Mouse (Mus musculus): ENCODE data around the gene Cyb5b. TPM values are rescaled to one million over a fixed set of nuclear protein-coding genes. Genes with fewer than 3 reads are reported as not detected.

The Cyb5b gene
- polyA plus RNA-seq, 1 experiment from 2014 or later = 93.2 TPM

DNA sequence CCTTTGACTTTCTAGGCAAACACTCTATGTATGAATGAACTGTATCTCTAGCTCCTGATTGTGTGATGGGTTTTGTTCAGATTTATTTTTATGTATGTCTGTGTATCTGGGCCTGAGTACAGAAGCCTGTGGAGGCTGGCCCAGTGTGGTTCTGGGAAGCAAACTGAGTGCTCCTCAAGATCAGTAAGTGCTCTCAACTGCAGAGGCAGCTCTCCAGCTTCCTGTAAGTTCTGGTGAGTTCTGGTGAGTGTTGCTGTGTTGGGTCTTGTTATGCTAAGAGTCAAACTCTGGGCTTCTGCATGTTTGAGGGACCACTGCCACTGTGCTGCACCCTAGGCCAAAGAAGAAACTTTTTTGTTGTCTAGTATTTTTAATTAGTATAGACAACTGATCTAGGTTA lies 8.4 kb downstream of the Cyb5b start:
- TF ChIP-seq CTCF (IDR thresholded peaks at IDR 0.05; ENCODE audit: low read depth) = no peak
- Histone ChIP-seq H3K27ac (ENCODE audit: low read depth, low read length) (no peak overlapping the region; the same call in 1 of the 2 replicates), H3K9me3 (ENCODE audit: control insufficient read depth) (no peaks in the 10 kb centered on the region), H3K4me3 (ENCODE audit: low read depth, low read length) (no peak overlapping the region), H3K9ac (ENCODE audit: low read depth, low read length) (no peak overlapping the region), H3K4me1 (replicated peaks; ENCODE audit: control insufficient read depth, insufficient read depth, low read length) (no peaks in the 10 kb centered on the region), H3K36me3 (ENCODE audit: control insufficient read depth, insufficient read depth) (peaks cover 42% of the 10 kb centered on the region), H3K27me3 (replicated peaks; ENCODE audit: control insufficient read depth, insufficient read depth, low read length) (no peaks in the 10 kb centered on the region), H3K4me2 (replicated peaks; ENCODE audit: low read depth) (no peak overlapping the region)
- ATAC-seq = no peak

GRCm38 (mm10) chr8:107164251-107164773 lies 13.9 kb downstream of the Cyb5b start:
- H3K27ac ChIP-seq (ENCODE audit: low read depth, low read length) = peak overlapping the region; percentile 22; the same call in 1 of the 2 replicates
- no peak overlapping the region for H3K9ac ChIP-seq (ENCODE audit: low read depth, low read length)
- no peak for TF ChIP-seq CTCF (IDR thresholded peaks at IDR 0.05; ENCODE audit: low read depth)
- H3K4me2 ChIP-seq (replicated peaks; ENCODE audit: low read depth) = no peak overlapping the region
- H3K4me1 ChIP-seq (replicated peaks; ENCODE audit: control insufficient read depth, insufficient read depth, low read length) = no peaks in the 10 kb centered on the region
- H3K36me3 ChIP-seq (ENCODE audit: control insufficient read depth, insufficient read depth) = peaks cover 26% of the 10 kb centered on the region
- no peaks in the 10 kb centered on the region for H3K27me3 ChIP-seq (replicated peaks; ENCODE audit: control insufficient read depth, insufficient read depth, low read length)
- 51% methylated on average over 7 of the region's 7 CpGs for WGBS
- H3K4me3 ChIP-seq (ENCODE audit: low read depth, low read length) = no peak overlapping the region
- no peaks in the 10 kb centered on the region for H3K9me3 ChIP-seq (ENCODE audit: control insufficient read depth)
- 0 out of 2 replicates have a peak, but pooled peaks have one; percentile 51 for ATAC-seq

DNA sequence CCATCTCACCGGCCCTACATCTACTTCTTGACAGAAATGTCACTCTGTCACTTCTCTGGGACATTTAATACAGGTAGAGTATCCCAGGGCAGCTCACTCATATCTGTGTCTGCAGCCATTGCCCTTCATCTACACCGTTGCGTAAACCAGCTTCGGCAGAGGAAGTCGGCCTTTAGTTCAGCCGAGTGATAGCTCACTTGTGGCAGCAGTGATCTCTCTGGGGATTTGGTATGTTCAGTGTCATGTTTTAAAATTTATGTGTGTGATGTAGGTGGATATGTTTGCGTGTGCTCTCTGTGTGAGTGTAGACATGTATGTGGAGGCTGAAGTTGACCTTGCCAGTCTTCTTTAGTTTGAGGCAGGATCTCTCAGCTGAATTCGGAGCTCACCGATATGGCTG lies 15.3 kb downstream of the Cyb5b start:
- H3K9me3 ChIP-seq (ENCODE audit: control insufficient read depth) = no peaks in the 10 kb centered on the region
- H3K27me3 ChIP-seq (replicated peaks; ENCODE audit: control insufficient read depth, insufficient read depth, low read length) = no peaks in the 10 kb centered on the region
- 74% methylated on average over 9 of the region's 9 CpGs for WGBS
- TF ChIP-seq CTCF (IDR thresholded peaks at IDR 0.05; ENCODE audit: low read depth) = no peak
- no peak overlapping the region for H3K9ac ChIP-seq (ENCODE audit: low read depth, low read length)
- H3K36me3 ChIP-seq (ENCODE audit: control insufficient read depth, insufficient read depth) = peaks cover 27% of the 10 kb centered on the region
- ATAC-seq = no peak
- no peaks in the 10 kb centered on the region for H3K4me1 ChIP-seq (replicated peaks; ENCODE audit: control insufficient read depth, insufficient read depth, low read length)
- H3K4me3 ChIP-seq (ENCODE audit: low read depth, low read length) = no peak overlapping the region
- H3K4me2 ChIP-seq (replicated peaks; ENCODE audit: low read depth) = no peak overlapping the region
- no peak overlapping the region for H3K27ac ChIP-seq (ENCODE audit: low read depth, low read length)

- 85% methylated on average over 5 of the region's 5 CpGs for WGBS
- no peak for ATAC-seq
- no peak overlapping the region for H3K4me2 ChIP-seq (replicated peaks; ENCODE audit: low read depth)
- H3K27me3 ChIP-seq (replicated peaks; ENCODE audit: control insufficient read depth, insufficient read depth, low read length) = no peaks in the 10 kb centered on the region
- H3K9me3 ChIP-seq (ENCODE audit: control insufficient read depth) = no peaks in the 10 kb centered on the region
- peaks cover 32% of the 10 kb centered on the region for H3K36me3 ChIP-seq (ENCODE audit: control insufficient read depth, insufficient read depth)
- H3K9ac ChIP-seq (ENCODE audit: low read depth, low read length) = no peak overlapping the region
- no peak overlapping the region for H3K27ac ChIP-seq (ENCODE audit: low read depth, low read length)
- H3K4me1 ChIP-seq (replicated peaks; ENCODE audit: control insufficient read depth, insufficient read depth, low read length) = no peaks in the 10 kb centered on the region
- no peak overlapping the region for H3K4me3 ChIP-seq (ENCODE audit: low read depth, low read length)
- no peak for TF ChIP-seq CTCF (IDR thresholded peaks at IDR 0.05; ENCODE audit: low read depth)
Measured at GRCm38 (mm10) chr8:107167848-107168247, 17.4 kb downstream of the Cyb5b start.

DNA sequence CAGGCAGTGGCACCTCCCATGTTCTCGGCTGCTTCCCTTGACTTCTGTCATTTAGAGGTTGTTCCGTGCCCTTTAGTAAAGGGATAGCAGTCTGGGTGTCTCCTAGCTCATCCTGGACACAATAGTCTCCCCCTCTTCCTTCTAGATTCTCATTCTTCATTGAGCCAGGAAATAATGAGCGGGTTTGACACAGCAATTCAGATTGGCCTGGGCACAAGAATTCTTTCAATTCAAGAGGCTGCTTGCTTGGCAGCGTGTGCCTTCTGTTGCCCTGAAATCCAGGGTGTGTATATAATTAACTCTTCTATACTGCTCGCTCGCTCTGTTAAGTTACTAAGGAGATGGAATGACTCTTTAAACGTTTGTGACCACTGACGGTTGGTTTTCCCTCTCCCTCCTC lies 21.7 kb downstream of the Cyb5b start:
- Histone ChIP-seq H3K36me3 (ENCODE audit: control insufficient read depth, insufficient read depth) (peaks cover 58% of the 10 kb centered on the region), H3K4me3 (ENCODE audit: low read depth, low read length) (no peak overlapping the region), H3K9ac (ENCODE audit: low read depth, low read length) (no peak overlapping the region), H3K4me1 (replicated peaks; ENCODE audit: control insufficient read depth, insufficient read depth, low read length) (no peaks in the 10 kb centered on the region), H3K27ac (ENCODE audit: low read depth, low read length) (no peak overlapping the region), H3K27me3 (replicated peaks; ENCODE audit: control insufficient read depth, insufficient read depth, low read length) (no peaks in the 10 kb centered on the region), H3K4me2 (replicated peaks; ENCODE audit: low read depth) (no peak overlapping the region), H3K9me3 (ENCODE audit: control insufficient read depth) (no peaks in the 10 kb centered on the region)
- TF ChIP-seq CTCF (IDR thresholded peaks at IDR 0.05; ENCODE audit: low read depth) = no peak
- no peak for ATAC-seq
- 68% methylated on average over 8 of the region's 8 CpGs for WGBS

DNA sequence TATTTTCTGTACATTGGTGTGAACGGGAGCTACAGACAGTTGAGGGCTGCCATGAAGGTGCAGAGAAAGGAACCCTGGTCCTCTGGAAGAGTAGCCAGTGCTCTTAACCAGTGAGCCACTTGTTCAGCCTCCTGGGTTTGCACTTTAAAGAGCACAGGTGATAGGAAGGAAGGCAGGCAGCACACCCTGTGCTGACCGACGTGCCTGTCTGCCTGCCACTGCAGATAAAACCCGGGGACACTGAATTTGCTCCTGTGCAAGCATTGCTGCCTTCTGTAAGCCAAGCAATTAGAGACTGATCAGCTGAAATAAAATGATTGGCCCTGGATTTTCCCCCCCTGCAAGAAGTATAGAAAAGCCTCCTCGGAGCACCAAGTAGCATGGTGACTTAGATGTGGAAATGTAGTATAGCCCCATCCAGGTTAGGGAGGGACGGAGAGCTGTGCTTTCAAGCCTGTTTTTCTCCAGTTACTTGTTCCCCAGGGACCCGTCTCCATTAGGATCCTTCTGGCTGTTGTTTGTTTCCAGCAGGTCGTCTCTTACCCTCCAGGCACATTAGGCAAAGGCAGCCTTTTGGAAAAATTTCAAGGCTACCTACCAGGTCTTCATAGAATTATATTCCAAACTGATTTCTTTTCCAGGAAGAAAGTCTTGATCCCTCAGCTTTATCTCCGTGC lies 22.7 kb downstream of the Cyb5b start:
- Histone ChIP-seq H3K9me3 (ENCODE audit: control insufficient read depth) (no peaks in the 10 kb centered on the region), H3K36me3 (ENCODE audit: control insufficient read depth, insufficient read depth) (peaks cover 61% of the 10 kb centered on the region), H3K4me3 (ENCODE audit: low read depth, low read length) (no peak overlapping the region), H3K27ac (ENCODE audit: low read depth, low read length) (no peak overlapping the region), H3K4me1 (replicated peaks; ENCODE audit: control insufficient read depth, insufficient read depth, low read length) (no peaks in the 10 kb centered on the region), H3K9ac (ENCODE audit: low read depth, low read length) (no peak overlapping the region), H3K27me3 (replicated peaks; ENCODE audit: control insufficient read depth, insufficient read depth, low read length) (no peaks in the 10 kb centered on the region), H3K4me2 (replicated peaks; ENCODE audit: low read depth) (no peak overlapping the region)
- 76% methylated on average over 9 of the region's 9 CpGs for WGBS
- TF ChIP-seq CTCF (IDR thresholded peaks at IDR 0.05; ENCODE audit: low read depth) = no peak
- no peak for ATAC-seq

Data from intestine, postnatal 0 days (tissue).